Mouse (Mus musculus) midbrain, embryonic 15.5 days (tissue): ENCODE results near the gene Plekhm1. TPM values are rescaled to one million over a fixed set of nuclear protein-coding genes. Genes with fewer than 3 reads are reported as not detected.

Source experiments
- ATAC-seq: fragments of 200-750 bp; cut with Nextera tagmentation; replicated peaks from 2 replicates; pipeline ENCODE4 v1.8.0; 2017; ENCODE audit warnings: moderate TSS enrichment
- H3K27ac ChIP-seq: fragments of 300-500 bp; sonication (generic); 2 replicates; pipeline ENCODE4 v1.5.1; 2015; ENCODE audit warnings: mild to moderate bottlenecking, inconsistent platforms
- H3K27me3 ChIP-seq: fragments of 300-500 bp; sonication (generic); replicated peaks from 2 replicates; pipeline ENCODE4 v1.6.1; 2015; ENCODE audit warnings: inconsistent platforms
- H3K36me3 ChIP-seq: fragments of 300-500 bp; sonication (generic); replicated peaks from 2 replicates; pipeline ENCODE4 v1.6.1; 2015; ENCODE audit warnings: inconsistent platforms
- H3K4me1 ChIP-seq: fragments of 300-500 bp; sonication (generic); 2 replicates; pipeline ENCODE4 v1.6.1; 2015; ENCODE audit warnings: inconsistent platforms
- H3K4me2 ChIP-seq: fragments of 300-500 bp; sonication (generic); 2 replicates; pipeline ENCODE4 v1.6.1; 2015; ENCODE audit warnings: inconsistent platforms, mild to moderate bottlenecking, moderate library complexity
- H3K4me3 ChIP-seq: fragments of 300-500 bp; sonication (generic); 2 replicates; pipeline ENCODE4 v1.5.1; 2015; ENCODE audit warnings: mild to moderate bottlenecking, inconsistent platforms
- H3K9ac ChIP-seq: fragments of 300-500 bp; sonication (generic); 2 replicates; pipeline ENCODE4 v1.6.1; 2015; ENCODE audit warnings: mild to moderate bottlenecking, inconsistent platforms
- H3K9me3 ChIP-seq: fragments of 300-500 bp; sonication (generic); 2 replicates; pipeline ENCODE4 v1.6.1; 2016; ENCODE audit warnings: inconsistent platforms
- WGBS: fragments of 180-500 bp; shearing (Covaris S2); methylation state at CpG from one replicate; pipeline ENCODE4 v1.1.7; 2015; ENCODE audit warnings: mixed read lengths; 5-methylcytosine and 5-hydroxymethylcytosine counted together
- polyA plus RNA-seq: library from polyadenylated mRNA; unstranded; fragments of >200 nt; fragmentation: Nextera tagmentation; extraction: Ambion mirVana; gene quantifications from 2 replicates; pipeline ENCODE4 v1.2.1, GENCODE M21; 2015

Plekhm1 gene
- polyA plus RNA-seq, 1 experiment from 2014 or later, result 10.8 TPM

GRCm38 (mm10) chr11:103357710-103358109 is 54.8 kb downstream of the Plekhm1 start:
- no peak overlapping the region for H3K27ac ChIP-seq
- H3K4me3 ChIP-seq, result no peak overlapping the region
- H3K36me3 ChIP-seq, result no peaks in the 10 kb centered on the region
- no peak overlapping the region for H3K4me2 ChIP-seq
- H3K4me1 ChIP-seq, result peaks cover 35% of the 10 kb centered on the region
- H3K9me3 ChIP-seq, result no peaks in the 10 kb centered on the region
- H3K9ac ChIP-seq, result no peak overlapping the region
- no peak for ATAC-seq
- H3K27me3 ChIP-seq, result peaks cover 49% of the 10 kb centered on the region
- 92% methylated on average over 10 of the region's 10 CpGs for WGBS

GRCm38 (mm10) chr11:103356938-103357670 is 55.4 kb downstream of the Plekhm1 start:
- Histone ChIP-seq H3K4me2 (no peak overlapping the region), H3K27ac (no peak overlapping the region), H3K4me3 (no peak overlapping the region), H3K9me3 (no peaks in the 10 kb centered on the region), H3K36me3 (no peaks in the 10 kb centered on the region), H3K9ac (no peak overlapping the region), H3K27me3 (peaks cover 43% of the 10 kb centered on the region), H3K4me1 (peaks cover 29% of the 10 kb centered on the region)
- ATAC-seq, result no peak
- 87% methylated on average over 16 of the region's 16 CpGs for WGBS

GRCm38 (mm10) chr11:103356032-103356571 is 56.4 kb downstream of the Plekhm1 start:
- ATAC-seq, result no peak
- Histone ChIP-seq H3K4me1 (peaks cover 20% of the 10 kb centered on the region), H3K36me3 (no peaks in the 10 kb centered on the region), H3K27ac (no peak overlapping the region), H3K9me3 (no peaks in the 10 kb centered on the region), H3K27me3 (peaks cover 33% of the 10 kb centered on the region), H3K4me2 (no peak overlapping the region), H3K9ac (no peak overlapping the region), H3K4me3 (no peak overlapping the region)
- WGBS, result 18% methylated on average over 11 of the region's 11 CpGs

- ATAC-seq, result no peak
- no peaks in the 10 kb centered on the region for H3K9me3 ChIP-seq
- H3K27ac ChIP-seq, result no peak overlapping the region
- peaks cover 24% of the 10 kb centered on the region for H3K27me3 ChIP-seq
- peaks cover 14% of the 10 kb centered on the region for H3K4me1 ChIP-seq
- 21% methylated on average over 11 of the region's 11 CpGs for WGBS
- no peak overlapping the region for H3K4me2 ChIP-seq
- no peak overlapping the region for H3K4me3 ChIP-seq
- no peak overlapping the region for H3K9ac ChIP-seq
- H3K36me3 ChIP-seq, result no peaks in the 10 kb centered on the region
Measured at GRCm38 (mm10) chr11:103355251-103355650, 57.2 kb downstream of the Plekhm1 start.

GRCm38 (mm10) chr11:103354033-103354432 is 58.5 kb downstream of the Plekhm1 start:
- ATAC-seq, result no peak

GRCm38 (mm10) chr11:103352239-103352814 is 60.2 kb downstream of the Plekhm1 start:
- WGBS, result 82% methylated on average over 5 of the region's 5 CpGs
- no peaks in the 10 kb centered on the region for H3K9me3 ChIP-seq
- 0 out of 2 replicates have a peak, but pooled peaks cover 5% of the 10 kb centered on the region for H3K4me1 ChIP-seq
- H3K4me2 ChIP-seq, result no peak overlapping the region
- peaks cover 7% of the 10 kb centered on the region; the same call in 1 of the 2 replicates for H3K27me3 ChIP-seq
- no peak overlapping the region for H3K27ac ChIP-seq
- no peak overlapping the region for H3K9ac ChIP-seq
- H3K36me3 ChIP-seq, result no peaks in the 10 kb centered on the region
- H3K4me3 ChIP-seq, result no peak overlapping the region
- ATAC-seq, result no peak

More at GRCm38 (mm10) chr11:103354033-103354432, 58.5 kb downstream of the Plekhm1 start:
- Histone ChIP-seq H3K27me3 (peaks cover 13% of the 10 kb centered on the region), H3K27ac (no peak overlapping the region), H3K4me1 (0 out of 2 replicates have a peak, but pooled peaks cover 5% of the 10 kb centered on the region), H3K4me2 (no peak overlapping the region), H3K4me3 (no peak overlapping the region), H3K9ac (no peak overlapping the region), H3K9me3 (no peaks in the 10 kb centered on the region), H3K36me3 (no peaks in the 10 kb centered on the region)
- WGBS, result 82% methylated on average over 3 of the region's 3 CpGs

GRCm38 (mm10) chr11:103350711-103351315 is 61.7 kb downstream of the Plekhm1 start:
- H3K27ac ChIP-seq, result no peak overlapping the region
- H3K9me3 ChIP-seq, result no peaks in the 10 kb centered on the region
- no peaks in the 10 kb centered on the region for H3K36me3 ChIP-seq
- ATAC-seq, result no peak
- H3K27me3 ChIP-seq, result no peaks in the 10 kb centered on the region
- no peak overlapping the region for H3K9ac ChIP-seq
- H3K4me2 ChIP-seq, result no peak overlapping the region
- H3K4me3 ChIP-seq, result no peak overlapping the region
- WGBS, result 91% methylated on average over 12 of the region's 12 CpGs
- H3K4me1 ChIP-seq, result 0 out of 2 replicates have a peak, but pooled peaks cover 2% of the 10 kb centered on the region

- no peaks in the 10 kb centered on the region for H3K27me3 ChIP-seq
- ATAC-seq, result no peak
- no peaks in the 10 kb centered on the region for H3K36me3 ChIP-seq
- no peaks in the 10 kb centered on the region for H3K9me3 ChIP-seq
- WGBS, result 84% methylated on average over 2 of the region's 2 CpGs
- H3K9ac ChIP-seq, result no peak overlapping the region
- H3K4me2 ChIP-seq, result no peak overlapping the region
- H3K27ac ChIP-seq, result no peak overlapping the region
- no peaks in the 10 kb centered on the region for H3K4me1 ChIP-seq
- H3K4me3 ChIP-seq, result no peak overlapping the region
Measured at GRCm38 (mm10) chr11:103349699-103350098, 62.8 kb downstream of the Plekhm1 start.

GRCm38 (mm10) chr11:103346657-103347056 is 65.8 kb downstream of the Plekhm1 start:
- H3K27me3 ChIP-seq, result no peaks in the 10 kb centered on the region
- H3K4me2 ChIP-seq, result no peak overlapping the region
- no peaks in the 10 kb centered on the region for H3K9me3 ChIP-seq
- no peak overlapping the region for H3K4me3 ChIP-seq
- no peak overlapping the region for H3K27ac ChIP-seq
- ATAC-seq, result no peak
- no peak overlapping the region for H3K9ac ChIP-seq
- H3K36me3 ChIP-seq, result no peaks in the 10 kb centered on the region
- no peaks in the 10 kb centered on the region for H3K4me1 ChIP-seq
- WGBS, result 71% methylated on average over 5 of the region's 5 CpGs

GRCm38 (mm10) chr11:103346236-103346635 is 66.3 kb downstream of the Plekhm1 start:
- 79% methylated on average over 7 of the region's 7 CpGs for WGBS
- no peaks in the 10 kb centered on the region for H3K27me3 ChIP-seq
- no peak for ATAC-seq
- H3K4me3 ChIP-seq, result no peak overlapping the region
- no peaks in the 10 kb centered on the region for H3K9me3 ChIP-seq
- no peaks in the 10 kb centered on the region for H3K4me1 ChIP-seq
- no peak overlapping the region for H3K9ac ChIP-seq
- no peak overlapping the region for H3K27ac ChIP-seq
- no peak overlapping the region for H3K4me2 ChIP-seq
- no peaks in the 10 kb centered on the region for H3K36me3 ChIP-seq

- Histone ChIP-seq H3K9me3 (no peaks in the 10 kb centered on the region), H3K4me1 (no peaks in the 10 kb centered on the region), H3K4me3 (no peak overlapping the region), H3K9ac (no peak overlapping the region), H3K36me3 (no peaks in the 10 kb centered on the region), H3K4me2 (no peak overlapping the region), H3K27me3 (no peaks in the 10 kb centered on the region), H3K27ac (no peak overlapping the region)
- no peak for ATAC-seq
- 84% methylated on average over 7 of the region's 7 CpGs for WGBS
Measured at GRCm38 (mm10) chr11:103345408-103346091, 66.9 kb downstream of the Plekhm1 start.
